Mouse (Mus musculus) adrenal gland, postnatal 25 days (tissue): ENCODE measurements around the gene Grap. TPM values are rescaled to one million over a fixed set of nuclear protein-coding genes. Genes with fewer than 3 reads are reported as not detected.
A peak's percentile ranks its signal among the peaks of the same experiment; 100 is the strongest.
"Not testable (repeated sequence)": the region's sequence is repeated elsewhere in the genome, so short reads cannot be mapped to it uniquely, and the experiment has no call there.

Experiments used
- DNase-seq: peaks from one replicate; pipeline ENCODE4 v3.0.0; 2021; ENCODE audit warnings: mixed read lengths
- total RNA-seq: library from RNA; stranded (reverse); gene quantifications from 2 replicates; pipeline ENCODE4 v1.2.3, GENCODE M21; 2021

Gene Grap
- total RNA-seq, 1 experiment from 2014 or later, result 9.4 TPM

DNA sequence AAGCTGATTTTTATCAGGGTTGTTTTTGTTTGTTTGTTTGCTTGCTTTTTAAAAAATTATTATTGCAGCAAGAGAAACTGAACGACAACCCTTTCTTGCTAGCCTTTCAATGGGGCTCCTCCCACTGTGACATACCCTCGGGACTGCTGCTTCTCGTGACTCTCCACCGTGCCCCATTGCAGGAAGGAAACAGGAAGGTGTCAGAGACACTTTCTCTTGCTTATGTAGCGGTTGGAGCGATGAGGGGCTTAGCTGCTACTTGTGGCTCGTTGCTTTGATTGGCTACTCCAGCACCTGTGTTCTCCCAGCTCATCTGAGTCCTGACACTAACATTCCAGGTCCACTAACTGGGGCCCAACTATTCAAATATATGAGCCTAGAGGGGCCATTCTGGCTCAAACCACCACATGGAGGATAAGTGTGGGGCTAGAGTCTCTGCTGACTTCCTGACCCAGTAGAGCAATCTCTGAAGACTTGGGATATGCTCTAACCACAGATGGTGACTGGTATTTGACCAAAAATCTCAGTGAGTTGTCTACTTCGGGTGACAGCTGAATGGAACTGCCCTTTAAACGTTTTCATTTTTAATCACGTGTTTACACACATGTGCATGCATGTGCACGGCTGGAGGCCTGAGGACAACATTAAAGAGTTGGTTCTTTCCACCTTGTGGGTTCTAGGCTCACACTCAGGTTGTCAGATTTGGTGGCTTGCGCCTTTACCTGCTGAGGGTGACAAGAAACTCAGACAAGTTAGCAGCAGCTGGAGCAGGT lies 14.1 kb upstream of the Grap start:
- DNase-seq, result no peak

DNA sequence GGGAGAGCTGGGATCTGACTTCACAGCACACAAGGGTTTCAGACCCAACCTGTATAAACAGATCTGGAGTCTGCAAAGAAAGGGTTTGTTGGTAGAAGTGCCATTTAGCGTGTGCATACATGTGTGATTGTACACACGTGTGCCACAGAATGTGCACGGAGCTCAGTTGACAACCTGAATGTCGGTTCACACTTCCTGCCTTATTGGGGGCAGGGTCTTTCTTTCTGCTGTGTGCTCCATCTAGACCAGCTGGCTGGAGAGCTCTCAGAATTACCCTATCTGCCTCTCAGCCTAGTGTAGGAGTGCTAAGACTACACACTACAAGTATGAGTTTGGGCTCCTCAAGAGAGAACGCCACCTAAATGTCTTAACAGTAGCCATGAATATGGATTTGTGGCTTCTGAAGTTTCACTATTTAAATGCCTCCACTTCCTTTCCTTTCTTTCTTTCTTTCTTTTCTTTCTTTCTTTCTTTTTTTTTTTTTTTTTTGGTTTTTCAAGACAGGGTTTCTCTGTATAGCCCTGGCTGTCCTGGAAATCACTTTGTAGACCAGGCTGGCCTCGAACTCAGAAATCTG lies 13.4 kb upstream of the Grap start:
- DNase-seq, result no peak

DNA sequence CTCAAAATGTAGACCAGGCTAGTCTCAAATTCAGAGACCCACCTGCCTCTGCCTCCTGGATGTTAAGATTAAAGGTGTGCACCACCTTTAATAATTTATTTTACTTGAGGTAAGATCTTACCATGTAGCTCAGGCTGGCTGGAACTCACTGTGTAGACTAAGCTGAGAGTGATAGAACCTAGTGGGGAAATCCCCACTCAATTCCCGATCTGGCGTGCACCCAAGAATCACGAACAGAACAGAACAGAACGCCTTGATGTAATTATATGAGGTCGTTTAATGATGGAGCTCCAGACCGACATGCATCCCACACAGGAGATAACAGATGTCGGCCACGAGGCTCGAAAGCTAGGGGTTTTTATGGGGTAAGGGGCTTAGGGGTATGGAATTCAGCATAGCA lies 12.5 kb upstream of the Grap start:
- not testable (repeated sequence) for DNase-seq

DNA sequence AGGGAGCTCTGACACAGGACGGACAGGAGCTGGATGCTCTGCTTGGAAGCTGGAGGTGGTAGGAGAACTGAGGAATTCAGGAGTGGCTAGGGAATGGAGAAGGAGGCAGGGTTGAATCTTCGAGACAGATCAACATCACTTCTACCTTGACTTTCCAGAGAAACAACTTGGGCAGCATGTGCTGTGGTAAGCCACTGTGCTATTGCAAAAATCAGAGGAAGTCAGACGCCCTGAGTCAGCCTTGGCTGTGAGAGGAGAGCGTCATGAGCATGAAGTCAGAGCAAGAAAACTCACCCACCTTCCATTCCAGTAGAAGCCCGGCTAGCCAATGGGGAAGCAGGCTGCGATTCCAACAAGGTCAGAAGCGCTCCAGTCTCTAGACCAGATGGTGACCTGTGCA lies 11.0 kb upstream of the Grap start:
- no peak for DNase-seq

DNA sequence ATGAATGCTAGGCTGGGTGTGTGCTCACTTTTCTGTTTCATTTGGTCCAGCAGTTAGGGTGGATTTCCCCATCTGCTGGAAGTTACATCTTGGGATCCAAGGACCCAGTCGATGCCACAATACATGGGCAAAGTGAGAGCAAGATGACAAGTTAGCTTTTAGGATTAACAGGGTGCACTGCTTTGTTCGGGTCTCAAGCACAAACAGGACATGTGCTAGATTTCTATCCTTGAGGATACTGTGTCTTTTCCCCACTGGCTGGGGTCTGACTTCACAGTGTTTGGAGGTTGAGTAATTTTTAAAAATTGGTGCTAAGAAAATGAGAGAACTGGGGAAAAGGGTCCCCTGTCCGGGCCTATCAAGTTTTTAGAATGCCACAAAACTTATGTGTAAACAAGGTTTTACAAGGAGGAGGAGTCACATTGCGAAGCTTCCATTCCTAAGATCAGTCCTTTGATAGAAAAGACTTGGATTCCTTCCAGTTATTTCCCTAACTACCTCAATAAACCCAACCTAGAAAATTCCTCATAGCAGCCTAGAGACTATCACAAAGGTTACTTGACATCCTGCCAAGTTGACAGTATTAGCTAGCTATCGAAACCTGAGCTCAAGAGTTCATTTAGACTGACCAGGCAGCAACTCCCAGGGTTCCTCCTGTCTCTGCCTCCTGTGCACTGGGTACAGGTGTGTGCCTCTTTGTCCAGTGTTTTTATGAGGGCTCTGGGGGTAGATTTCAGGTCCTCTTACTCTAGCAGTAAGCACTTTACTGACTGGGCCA lies 9.7 kb upstream of the Grap start:
- DNase-seq, result no peak

DNA sequence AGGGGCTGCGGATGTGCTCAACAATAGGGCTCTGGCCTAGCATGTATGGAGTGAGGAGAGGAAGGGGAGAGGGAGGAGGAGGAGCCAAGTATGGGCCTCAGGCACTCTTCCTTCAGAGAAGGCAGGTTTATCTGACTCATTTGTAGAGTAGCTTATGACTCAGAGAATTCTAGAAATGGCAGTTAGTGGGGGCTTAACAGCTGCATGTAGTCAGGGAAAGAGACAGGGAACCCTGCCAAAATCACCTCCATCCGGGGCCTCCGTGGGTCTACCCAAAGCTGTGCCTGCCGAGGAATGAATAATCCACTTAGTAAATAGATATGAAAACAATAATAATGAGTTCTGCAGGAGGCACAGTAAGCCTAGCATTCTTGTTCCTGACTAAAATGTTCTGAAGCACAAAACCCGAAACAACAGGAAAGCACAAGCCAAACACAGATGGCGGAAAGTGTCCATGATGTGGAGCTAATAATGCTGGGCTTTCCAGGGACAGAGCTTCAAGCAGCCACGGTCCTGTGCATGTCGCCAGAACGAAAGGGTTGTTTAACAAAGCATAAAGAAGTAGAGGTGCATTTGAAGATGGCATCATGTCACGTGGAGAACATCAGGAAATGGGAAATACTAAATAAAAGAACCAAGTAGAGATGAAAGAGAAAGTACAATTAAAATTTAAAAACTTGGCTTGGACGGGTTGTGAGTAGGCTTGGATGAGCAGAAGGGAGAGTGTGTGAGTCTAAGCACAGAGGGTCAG lies 8.3 kb upstream of the Grap start:
- DNase-seq, result no peak

DNA sequence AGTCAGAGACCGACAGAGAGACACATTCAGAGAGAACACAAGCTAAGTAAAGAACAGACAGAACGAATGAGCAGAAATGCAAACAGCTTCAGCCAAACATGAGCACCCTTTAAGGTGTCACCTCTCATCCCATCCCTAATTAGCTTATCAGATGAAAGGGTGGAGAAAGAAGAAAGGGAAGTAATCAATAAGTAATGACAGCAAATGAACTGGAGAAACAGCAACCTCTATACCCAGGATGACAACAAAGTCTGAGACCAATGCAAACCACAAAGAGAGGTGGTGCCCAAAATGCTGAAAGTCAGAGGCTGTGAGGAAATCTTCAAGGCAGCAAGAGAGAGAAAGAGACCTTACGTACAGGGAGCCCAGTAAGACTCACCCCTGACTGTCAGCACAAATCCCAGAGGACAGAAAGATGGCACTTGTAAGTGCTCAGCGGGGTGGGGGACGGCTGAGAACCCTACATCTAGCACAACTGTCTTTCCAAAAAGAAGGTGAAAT lies 7.7 kb upstream of the Grap start:
- no peak for DNase-seq

DNA sequence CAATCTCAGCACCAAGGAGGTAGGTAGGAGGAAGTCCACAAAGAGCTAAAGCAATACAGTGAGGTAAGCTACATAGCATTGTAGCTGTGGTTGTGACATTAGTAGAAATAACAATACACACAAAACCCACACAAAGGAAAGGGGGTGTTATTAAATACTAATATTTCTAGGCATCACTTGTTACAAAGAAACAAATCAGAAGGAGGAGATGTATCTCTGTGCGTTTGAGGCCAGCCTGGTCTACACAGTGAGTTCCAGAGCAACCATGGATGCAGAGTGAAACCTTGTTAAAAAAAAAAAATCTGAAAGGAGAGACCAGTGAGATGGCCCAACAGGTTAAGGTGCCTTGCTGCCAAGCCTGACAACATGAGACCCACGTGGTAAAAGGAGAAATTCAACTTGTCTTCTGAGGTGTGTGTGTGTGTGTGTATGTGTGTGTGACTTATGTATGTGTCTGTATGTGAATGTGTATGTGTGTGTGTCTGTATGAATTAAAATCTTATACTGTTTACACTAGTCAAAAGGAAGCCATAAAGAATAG lies 6.5 kb upstream of the Grap start:
- no peak for DNase-seq

DNA sequence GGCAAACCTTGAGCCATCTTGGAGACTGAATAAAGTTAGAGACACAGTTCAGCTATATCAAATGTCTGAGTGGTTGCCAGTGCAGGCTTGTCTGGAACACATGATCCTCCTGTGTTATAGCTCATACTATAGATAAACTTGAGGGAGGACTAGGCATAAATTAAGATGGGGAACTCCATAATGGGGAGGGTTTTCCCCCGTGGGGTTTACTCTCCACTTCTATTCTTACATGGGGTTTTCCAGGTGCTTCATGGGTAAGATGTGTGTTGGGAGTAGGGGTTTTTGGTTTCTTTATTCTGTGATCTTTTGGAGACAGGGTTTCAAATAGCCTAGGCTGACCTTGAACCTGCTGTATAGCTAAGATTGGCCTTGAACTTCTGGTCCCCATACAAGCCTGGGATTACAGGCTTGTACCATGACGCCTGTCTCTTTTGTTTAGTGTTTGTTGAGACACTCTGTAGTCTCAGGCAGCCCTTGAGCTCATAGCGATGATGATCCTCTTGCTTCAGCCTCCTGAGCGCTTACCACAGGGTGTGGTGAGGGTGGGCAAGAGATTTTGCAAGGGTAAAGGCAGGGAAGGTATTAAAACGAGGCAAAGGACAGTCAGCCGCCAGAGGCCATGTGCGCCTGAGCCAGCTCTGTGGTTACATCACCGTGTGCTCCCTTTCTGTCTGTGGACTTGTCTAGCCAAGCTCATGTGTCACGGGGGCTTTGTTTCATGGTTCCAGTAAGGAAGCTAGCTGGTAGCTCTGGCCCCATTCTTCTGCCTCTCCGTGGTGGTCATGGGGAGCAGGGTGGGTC lies 5.8 kb upstream of the Grap start:
- DNase-seq, result no peak

DNA sequence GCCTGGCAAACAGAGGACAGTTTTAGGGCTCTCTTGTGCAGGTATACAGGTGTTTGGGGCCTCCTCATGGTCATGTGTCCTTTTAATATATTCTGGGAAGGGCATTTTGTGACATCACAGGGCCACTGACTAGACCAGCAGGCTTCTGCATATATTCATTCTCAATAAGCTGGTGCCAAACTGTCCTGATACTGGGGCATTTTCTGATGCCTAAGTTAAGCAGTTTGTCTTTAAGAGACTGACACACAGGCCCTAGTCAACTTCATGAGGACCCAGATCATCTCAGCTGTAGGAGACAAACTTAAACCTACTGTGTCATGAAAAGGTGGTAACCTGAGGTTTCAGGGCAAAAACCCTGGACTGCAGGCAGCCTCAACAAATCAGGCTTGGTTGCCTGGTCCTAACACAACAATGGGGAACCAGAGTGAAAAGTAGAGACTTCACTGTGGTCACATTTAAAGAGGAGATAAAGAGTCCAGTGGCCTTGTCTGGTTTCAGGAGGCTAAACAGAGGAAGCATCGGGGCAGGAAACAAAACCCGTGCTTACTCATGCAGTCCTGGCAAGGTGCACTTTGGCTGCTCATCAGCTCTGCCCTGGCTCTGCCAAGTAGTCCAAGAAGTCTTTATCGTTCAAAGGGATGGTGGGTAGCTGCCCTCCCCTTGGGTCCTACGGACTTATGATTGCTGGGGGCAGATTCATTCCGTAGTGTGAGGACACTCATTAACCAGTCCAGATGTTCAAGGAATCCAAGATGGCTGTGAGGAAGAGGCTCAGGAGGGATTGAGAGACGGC lies 4.9 kb upstream of the Grap start:
- DNase-seq, result peak; percentile 22

DNA sequence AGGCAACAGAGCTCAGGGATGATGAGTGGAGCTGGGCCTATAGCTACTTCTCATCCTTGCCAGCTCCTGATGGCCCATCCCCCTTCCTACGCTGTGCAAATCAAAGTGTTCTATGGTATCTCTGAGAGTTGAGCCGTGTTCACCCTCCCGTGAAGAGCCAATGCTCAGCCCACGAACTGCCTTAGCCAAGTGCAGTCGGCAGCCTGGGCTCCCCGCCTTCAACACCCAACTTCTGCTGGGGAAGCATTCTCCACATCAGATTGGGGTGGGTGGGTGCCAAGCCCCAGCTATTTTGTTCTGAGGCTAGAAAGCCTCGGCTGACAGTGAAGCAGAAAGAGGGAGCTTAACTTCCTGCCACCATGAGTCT lies 4.3 kb upstream of the Grap start:
- DNase-seq, result no peak

DNA sequence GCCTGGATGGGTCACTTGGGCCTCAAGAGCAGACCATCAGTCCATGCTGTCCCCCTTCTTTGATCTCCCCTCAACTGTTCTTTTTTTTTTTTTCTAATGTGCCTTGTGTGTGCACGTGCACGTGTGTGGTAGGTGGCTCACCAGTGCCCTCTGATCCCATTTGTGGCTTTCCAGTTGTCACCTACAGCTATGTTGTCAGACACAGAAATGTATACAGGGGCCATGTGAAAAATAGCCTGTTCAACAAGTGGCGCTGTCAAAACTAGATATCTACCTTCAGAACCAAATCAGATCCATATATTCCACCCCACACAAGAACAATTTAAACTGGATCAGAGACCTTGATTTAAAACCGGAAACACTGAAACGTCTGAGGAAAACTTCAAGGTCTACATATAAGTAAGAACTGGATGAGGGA lies 3.9 kb upstream of the Grap start:
- DNase-seq, result no peak

DNA sequence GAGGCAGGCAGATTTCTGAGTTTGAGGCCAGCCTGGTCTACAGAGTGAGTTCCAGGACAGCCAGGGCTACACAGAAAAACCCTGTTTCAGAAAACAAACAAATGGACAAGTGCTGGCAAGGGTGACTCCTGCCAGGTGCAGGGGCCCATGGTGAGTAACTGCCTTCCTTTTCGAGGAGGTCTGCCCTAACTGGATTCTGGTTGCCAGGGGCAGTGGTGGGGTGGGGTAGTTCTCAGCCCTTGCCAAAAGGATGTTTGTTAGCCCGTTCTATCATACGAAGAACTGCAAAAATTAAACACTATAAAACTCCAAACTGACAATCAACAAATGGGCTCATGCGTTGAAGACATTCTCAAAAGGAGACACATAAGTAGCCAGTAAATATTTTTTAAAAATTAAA lies 3.4 kb upstream of the Grap start:
- DNase-seq, result no peak

DNA sequence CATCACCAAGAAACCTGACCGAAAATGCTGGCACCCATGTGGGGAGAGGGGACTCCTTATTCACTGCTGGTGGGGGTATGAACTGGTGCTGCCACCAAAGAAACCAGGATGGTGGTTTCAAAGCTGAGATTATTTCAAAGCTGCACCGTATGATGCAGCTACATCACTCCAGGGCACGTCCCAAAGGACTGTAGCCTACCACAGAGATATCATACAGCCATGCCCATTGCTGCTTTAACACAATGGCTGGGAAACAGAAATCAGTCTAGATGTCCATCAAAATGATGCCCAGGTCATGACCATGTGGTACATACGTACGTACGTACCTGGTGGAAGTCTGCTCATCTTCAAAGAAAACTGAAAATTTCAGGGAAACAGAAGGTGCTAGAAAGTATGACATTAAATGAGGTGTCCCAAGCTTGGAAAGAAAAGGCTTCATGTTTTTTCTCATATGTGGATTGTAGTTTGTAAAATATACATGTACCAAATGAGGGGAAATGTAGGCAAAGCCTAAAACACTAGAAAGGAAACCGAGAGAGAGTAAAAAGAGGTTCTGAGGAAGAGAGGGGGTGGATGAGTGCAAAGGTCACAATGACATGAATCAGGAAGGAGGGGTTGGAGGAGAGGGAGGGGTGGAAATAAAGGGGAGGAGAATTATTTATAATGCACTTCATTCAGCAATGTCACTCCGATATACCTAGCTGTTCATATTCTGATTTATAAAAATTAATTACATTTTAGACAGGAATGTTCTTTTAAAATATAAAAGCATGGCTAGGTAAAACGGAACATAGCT lies 2.4 kb upstream of the Grap start:
- DNase-seq, result no peak

DNA sequence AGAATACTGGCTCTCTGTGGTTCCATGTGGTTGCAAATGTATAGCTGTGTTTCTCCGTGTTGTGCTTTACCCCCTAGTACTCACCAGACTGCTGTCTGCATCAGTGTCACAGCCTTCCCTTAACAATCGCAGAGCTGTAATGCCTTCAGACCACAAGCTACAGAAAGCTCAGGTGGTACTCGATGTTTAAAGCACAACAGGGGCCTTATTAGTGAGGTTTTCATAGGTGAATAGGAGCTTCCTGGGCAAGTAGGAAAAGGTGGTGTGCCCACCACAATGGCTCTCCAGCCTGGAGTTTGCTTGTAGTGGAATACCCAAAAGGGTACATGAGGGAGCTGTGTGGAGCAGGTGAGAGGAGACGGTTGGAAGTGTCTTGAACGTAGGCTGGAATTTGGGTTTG lies 849 bp upstream of the Grap start:
- no peak for DNase-seq

DNA sequence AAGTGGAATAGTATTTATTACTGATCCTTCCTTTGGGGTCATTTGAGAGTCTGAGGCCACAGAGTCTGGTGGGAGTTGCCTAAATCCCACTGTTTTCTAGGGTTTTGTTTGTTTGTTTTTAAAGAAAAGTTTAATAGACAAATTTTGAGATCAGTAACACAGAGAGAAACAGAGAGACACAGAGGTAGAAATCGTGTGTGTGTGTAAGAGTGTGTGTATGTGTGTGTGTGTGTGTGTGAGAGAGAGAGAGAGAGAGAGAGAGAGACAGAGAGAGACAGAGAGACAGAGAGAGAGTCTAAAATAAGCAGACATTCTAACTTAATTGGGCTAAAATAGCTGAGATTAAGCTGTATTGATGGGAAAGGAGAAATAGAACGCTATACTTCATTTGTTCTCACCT lies 503 bp downstream of the Grap start:
- DNase-seq, result no peak

DNA sequence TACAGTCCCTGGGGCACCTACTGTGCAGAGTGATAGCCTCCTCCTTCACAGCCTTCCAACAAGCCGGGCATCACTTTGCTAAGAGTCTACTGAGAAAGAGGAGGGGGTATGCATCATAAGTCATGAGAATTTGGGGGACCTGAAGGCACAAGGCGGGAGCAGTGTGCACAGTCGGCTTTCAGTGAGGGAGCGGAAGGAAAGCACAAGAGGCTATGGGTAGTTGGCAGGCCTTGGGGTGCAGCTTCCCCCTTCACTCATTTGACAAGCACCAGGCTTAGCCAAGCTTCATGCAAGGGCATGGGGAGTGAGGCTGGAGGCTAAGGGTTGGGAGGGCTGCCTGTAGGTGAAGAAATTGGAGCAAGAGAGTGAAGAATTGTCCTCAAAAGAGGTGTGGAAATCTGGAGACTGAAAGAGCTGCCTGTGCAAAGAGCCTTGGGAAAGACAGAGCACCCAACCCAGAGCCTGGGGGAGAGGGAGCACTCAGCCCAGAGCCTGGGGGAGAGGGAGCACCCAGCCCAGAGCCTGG lies 1.8 kb downstream of the Grap start:
- DNase-seq, result no peak

DNA sequence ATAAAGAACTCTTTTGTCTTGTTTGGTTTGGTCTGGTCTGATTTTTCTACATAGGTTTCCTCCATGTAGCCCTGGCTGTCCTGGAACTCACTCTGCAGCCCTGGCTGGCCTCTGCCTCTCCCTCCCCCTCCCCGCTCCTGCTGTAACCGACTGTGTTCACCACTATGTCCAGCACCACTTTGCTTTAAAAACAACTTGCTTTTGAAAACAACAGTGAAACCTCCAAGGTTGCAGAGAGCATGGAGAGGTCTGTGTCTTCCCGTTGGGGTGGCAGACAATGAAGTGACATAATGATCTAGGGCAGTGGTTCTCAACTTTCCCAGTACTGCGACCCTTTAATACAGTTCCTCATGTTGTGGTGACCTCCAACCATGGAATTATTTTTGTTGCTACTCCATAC lies 2.6 kb downstream of the Grap start:
- DNase-seq, result no peak

DNA sequence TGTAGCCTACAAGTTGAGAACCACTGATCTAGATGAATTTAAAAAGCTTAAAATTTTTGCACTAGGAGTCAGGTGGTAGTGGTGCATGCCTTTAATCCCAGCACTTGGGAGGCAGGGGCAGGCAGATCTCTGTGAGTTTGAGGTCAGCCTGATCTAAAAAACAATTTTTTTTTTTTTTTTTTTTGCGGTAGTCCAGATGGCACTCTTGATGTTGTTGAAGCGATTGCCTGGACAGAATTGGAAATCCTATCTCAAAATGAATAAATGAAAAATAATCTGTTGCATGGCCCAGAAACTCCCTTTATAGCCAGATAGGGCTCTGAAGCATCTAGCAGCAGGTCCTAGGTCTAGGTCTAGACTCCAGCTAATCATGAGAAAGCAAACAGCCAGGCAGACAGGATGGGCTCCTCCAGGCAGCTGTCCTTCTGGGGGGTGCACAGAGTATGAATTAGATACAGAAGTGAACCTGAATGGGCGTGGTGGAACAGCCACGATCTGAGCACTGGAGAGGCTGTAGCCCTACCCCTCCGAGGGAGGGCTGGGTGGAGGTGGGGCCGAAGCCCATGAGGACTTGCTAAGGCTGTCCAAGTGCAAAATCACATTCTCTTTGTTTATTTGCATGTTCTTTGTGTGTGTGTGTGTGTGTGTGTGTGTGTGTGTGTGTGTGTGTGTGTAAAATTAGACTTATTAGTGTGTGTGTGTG lies 3.2 kb downstream of the Grap start:
- DNase-seq, result no peak
